Mouse (Mus musculus) CD4-positive, CD25-positive, alpha-beta regulatory T cell, adult 4 months (primary cell): ENCODE measurements around the gene Chrna5. TPM values are rescaled to one million over a fixed set of nuclear protein-coding genes. Genes with fewer than 3 reads are reported as not detected.

ENCODE experiments used
- ATAC-seq: one replicate; pipeline ENCODE4 v1.8.0; 2017
- polyA plus RNA-seq, 2 experiments: library from polyadenylated mRNA; unstranded; fragments of 100-300 nt; shearing (Covaris generic); gene quantifications; one replicate each; pipeline ENCODE4 v1.2.1; 2017

Chrna5 gene
- polyA plus RNA-seq, 2 experiments from 2014 or later, result not detected

DNA sequence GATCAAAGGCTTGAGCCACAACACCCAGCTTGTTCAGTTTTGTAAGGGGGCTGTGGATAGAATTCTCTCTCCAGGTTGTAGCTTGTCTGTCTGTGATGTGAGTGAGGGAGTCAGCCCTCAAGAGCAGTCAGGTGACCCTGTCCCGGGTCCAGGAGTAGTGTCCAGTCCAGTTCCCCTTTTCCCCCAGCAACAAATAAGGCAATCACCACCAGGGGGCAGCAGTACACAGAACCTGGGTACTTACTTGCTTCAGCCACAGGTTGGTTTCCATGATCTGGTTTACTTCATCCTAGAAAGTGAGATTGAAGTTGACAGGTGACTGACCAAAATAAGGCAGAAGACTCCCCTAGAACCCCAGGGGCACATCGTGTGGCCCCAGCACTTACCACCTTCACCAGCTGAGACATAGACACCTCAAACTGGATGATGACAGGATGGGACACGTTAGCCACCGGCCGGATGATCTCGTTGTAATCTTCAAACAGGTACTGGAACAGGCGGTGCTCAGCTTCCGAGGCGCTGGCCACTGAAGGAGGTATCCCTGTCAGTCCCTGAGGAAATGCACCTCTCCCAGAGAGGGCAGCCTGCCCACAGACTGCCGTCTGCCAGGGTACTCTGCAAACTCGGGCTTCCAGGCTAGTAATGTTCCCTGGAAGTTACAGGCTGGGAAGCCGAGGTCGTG lies 43.4 kb downstream of the Chrna5 start:
- no peak for ATAC-seq

DNA sequence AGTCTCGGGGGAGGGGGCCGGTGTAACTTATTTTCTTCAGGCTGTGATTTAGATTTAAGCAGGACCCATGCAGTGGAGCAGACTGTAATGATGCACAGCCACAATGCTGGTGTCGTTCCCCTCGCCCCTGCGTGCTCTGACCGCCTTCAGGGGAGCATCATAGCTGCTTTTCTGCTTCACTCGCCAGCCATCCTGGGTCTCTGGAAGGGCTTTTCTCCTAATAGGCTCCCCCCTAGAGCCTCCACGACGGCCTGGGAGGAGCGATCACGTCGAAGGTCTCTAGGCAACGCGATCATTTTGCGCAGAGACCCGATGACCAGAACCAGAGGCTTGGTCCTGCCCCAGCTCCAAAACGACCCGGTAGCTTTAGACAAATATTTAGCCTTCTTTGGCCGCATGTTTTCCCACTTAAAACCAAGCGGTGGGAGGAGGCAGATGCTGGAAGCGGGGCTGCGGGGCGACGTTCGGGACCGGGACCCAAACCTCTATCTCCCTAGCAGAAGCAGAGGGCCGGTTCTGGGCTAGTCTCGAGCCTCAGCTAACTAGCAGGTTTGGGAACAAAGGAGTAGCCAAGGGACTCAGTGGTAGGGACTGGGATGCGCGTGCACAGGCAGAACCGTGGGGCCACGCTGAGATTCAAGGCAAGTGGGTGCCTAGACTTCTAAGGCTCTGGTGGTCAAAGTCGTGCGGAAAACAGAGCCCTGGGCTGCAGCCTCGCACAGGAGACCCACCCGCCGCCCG lies 45.0 kb downstream of the Chrna5 start:
- ATAC-seq, result no peak

DNA sequence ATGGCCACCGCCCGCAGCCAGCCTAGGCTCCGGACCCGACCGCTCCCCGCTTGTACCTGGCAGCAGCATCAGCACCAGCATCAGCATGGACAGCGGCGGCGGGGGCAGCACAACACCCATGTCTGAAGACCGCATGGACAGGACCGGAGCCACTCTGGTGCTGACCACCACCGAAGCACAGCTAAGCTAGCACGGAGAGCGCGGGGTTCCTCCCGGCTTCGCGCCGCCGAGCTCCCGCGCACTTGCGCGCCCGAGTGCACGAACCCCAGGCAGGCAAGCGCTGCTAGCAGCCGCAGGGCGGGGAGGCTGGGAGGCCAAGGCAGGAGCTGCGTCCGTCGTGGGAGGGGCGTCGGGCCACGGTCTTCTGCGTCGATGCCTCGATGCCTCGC lies 45.6 kb downstream of the Chrna5 start, which contains the start of gene Chrna3:
Gene Chrna3 (minus strand): TSS at position 288 of the 389 bp plus-strand sequence.
- ATAC-seq, result no peak

DNA sequence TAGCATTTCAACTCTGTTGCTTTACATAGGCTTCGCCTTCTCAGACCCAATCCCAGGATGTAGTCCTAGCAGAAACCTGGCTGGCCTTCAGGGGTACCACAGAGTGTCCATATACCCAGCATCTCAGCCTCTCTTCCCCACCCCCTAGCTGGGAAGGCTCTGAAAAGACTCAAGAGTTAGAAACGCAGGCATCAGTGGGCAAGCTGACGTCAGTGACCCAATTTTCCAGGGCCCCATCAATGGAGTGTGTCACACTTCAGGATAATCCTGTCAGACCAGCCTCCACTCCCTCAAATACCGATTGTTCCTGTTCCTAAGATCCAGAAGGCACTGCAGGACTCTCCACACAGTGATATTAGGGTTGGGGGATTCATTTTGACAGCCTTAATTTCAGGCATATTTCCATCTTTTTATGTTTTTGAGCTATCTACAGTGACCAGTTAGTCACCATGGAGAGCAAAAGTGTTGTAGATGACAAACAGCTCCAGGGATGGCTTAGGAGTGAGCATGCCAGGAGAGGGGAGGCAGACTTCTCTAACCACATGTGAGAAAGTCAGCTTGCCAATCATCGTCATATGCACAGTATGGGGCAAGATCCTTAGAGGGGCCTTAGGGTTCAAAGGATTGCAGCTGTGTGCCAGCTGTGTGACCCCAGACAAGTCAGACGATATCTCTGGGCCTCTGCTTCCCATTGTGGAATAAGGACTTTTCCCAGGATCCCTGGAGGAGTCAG lies 50.9 kb downstream of the Chrna5 start:
- ATAC-seq, result no peak

DNA sequence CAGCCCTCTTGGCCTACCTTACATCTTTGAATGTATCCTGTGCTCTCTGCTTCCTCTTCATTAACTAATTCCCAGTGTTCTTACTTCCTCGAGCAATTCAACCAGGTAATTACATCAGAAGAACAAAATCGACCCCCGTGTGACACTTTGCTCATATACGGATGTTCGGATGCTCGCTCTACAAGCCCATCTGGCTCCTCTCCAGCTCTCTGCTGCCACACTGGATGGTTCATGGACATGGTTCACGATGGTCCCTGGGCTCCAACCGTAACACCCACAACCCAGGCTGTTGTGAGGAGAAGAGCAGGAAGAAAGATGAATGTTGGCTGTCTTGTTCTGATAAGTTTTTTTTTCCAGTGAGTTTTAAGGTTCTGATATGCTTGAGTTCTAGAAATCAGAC lies 58.3 kb downstream of the Chrna5 start:
- no peak for ATAC-seq

DNA sequence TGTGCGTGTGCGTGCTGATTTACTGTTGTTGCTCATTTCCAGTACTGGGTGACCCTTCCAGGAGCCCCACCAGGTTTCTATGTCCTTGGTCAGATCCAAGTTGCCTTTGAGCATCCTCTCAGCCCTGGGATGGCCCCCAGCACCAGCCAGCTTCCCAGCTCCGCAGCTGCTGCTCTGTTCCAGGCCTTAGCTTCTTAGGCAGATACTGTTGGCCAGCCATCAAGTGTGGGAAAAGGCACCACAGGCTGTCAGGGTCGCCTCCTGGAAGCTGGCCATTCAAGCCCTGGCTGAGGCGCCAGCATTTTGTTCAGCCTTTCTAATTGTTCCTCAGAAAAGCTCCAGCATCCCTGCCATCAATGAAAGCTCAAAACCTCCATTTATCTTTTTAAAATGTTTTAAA lies 59.3 kb downstream of the Chrna5 start:
- no peak for ATAC-seq

DNA sequence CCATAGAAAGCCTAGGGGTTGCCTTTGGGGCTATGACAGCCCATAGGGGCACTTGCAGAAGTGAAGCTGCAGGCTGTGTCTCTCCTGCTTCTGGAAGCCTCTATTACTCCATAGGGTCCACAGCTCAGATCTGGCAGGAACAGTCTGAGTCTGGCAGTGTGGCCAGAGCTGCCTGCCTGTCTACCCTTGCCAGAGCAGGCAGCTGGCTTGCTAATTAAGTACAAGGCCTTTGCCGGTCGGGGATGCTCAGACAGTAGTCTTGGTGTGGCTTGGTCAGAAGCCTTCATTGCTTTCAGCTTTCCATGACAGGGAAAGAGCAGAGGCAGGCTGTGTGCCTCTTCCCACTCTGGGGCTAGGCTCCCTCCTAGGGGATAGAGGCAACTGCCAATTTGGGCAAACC lies 60.7 kb downstream of the Chrna5 start:
- no peak for ATAC-seq

DNA sequence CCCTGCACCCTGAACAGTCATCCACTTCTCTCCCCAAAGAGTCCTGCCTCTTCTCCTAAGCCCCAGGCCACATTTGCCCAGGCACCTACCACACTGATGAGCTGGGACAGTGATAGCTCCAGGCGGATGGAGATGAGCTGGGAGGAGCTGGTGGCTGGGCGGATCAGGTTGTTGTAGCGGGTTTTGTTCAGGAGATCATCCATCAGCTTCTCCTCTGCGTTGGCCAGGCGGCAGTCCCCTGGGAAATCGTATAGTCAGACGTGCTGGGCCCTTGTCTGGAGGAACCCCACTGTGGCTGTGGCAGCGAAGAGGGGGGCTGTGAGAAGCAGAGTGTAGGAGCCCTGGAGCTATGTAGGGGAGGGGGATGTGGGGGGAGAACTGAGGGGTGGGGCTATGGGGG lies 63.0 kb downstream of the Chrna5 start:
- no peak for ATAC-seq

DNA sequence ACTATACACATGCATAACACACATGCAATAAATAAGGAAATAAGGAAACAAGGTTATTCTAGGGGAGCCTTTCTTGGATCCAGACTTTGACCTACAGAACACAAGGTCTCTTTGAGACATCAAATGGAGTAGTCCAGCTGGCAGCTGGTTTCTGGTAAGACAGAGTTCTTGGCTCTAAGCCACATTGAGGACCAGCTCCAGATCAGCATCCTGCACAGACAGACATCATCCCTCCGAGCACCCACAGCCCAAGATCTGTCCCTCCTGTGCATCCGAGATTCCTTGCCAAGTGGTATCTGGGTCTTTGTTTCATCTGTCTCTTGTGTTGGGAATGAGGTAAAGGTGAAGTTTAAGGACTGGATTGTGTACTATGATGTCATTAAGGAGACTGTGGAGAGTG lies 64.3 kb downstream of the Chrna5 start:
- no peak for ATAC-seq

DNA sequence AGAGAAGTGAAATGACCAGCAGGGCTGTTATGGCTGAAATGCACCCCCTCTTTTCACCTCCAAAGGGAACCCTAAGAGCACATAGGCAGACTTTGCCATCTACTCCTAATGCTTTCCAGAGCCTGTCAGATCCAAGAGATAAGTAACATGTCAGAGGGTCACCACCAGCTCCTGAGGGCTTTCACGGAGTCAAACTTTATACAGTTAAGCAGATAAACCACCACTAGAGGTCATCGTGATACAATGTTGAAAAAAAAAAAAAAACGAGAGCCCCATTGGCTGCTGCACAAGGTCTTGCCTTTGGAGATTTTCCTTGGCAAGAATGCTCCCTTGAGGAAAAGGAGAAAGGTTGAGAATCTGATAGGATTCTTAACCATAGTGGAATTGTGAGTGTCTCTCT lies 66.1 kb downstream of the Chrna5 start:
- ATAC-seq, result no peak

DNA sequence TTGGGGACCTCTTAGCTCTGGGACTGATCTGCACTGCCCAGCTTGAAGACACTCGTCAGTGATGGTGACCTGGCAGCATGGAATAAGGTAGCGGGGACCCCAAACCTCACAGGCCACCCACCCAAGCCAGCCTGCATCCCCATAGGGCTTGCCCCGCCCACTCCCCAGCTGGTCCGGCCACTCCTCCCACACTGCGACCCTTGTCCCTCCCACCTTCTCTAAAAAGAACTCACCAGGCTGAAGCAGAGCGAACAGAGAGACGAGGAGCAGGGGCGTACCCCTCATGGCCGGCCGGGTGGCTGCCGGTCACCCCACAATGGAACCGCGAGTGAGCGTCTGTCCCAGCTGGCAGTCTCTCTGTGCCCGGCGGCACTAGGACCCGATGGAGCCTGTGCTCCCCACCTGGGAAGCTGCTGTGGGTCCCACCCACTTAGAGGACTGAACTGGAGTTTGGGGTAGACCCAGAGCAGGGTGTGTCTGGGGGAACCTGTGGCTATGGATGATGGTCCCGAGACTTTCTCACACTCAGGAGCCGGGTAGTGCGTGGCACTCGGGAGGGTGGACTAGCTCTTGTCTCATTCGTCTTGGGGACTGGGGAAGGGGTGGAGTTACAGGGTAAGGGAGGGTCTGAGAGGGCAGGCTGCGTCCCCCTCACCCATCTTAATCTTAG lies 67.7 kb downstream of the Chrna5 start, which contains the start of gene Chrnb4:
Gene Chrnb4 (minus strand): TSS at position 569 of the 670 bp plus-strand sequence.
- no peak for ATAC-seq

DNA sequence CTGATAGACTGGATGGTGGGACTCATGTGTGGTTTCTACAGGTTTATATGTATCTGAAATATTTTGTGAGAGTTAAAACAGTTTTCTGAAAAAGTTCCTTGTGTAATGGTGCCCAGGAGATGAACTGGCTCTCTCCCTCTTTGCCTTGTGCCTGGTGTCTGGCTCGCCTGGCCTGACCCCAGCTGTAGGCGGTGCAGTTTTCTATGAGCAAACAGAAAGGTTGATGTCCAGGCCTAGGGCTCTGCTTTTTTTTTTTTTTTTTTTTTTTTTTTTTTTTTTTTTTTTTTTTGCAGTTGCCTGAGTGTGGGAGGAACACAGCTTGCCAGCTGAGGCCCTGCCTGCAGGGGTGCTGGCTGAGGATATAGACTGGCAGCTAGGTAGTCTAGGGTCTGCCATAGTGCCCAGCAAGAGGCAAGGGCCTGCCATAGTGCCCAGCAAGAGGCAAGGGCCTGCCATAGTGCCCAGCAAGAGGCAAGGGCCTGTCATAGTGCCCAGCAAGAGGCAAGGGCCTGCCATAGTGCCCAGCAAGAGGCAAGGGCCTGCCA lies 74.8 kb downstream of the Chrna5 start:
- ATAC-seq, result no peak

Other genes with a start within 250 kb of the Chrna5 start
- gene Wdr61, start 246.4 kb upstream of the Chrna5 start, polyA plus RNA-seq, result 100 to 1,000 TPM; 127 to 147 TPM
- not detected for gene Crabp1, start 216.1 kb upstream of the Chrna5 start, polyA plus RNA-seq
- gene Ireb2, start 117.1 kb upstream of the Chrna5 start, polyA plus RNA-seq, result 10 to 100 TPM; 20.1 to 23.1 TPM
- gene Hykk, start 63.6 kb upstream of the Chrna5 start, polyA plus RNA-seq, result under 1 TPM; 0.30 to 0.46 TPM
- gene Psma4, start 30.1 kb upstream of the Chrna5 start, polyA plus RNA-seq, result 100 to 1,000 TPM; 241 to 271 TPM
- gene AY074887, start 29.9 kb upstream of the Chrna5 start, polyA plus RNA-seq, result not detected
- not detected for gene Chrna3, start 45.7 kb downstream of the Chrna5 start, polyA plus RNA-seq
- not detected for gene Chrnb4, start 67.9 kb downstream of the Chrna5 start, polyA plus RNA-seq
- 10 to 100 TPM in 1 of 2 experiments, 1 to 10 TPM in 1; 9.5 to 15.1 TPM for gene Ube2q2, start 168.0 kb downstream of the Chrna5 start, polyA plus RNA-seq
- 10 to 100 TPM; 46.3 to 52.6 TPM for gene Fbxo22, start 228.0 kb downstream of the Chrna5 start, polyA plus RNA-seq